ENCODE assay signal across 10 mouse cellular contexts in the genomic region with DNA sequence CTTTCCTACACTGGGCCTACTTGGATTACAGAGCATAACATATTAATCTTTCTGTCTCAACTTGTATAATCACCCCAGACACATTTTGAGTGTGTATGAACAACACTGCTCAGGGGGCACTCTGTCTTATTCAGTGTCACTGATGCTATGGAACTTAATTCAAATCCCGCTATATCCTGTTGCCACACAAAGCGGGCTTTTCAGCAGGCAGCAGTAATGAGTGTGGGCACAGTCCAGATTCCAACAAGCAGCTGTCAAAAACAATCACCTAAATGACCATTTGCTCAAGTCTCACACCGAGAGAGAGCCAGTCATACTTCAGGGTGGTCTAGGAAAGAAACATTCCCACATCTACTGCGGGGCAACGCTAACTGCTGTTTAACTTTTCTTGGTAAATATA. TPM values are rescaled to one million over a fixed set of nuclear protein-coding genes. Genes with fewer than 3 reads are reported as not detected.
DNase-seq lines count a peak whose midpoint lies in the region; ATAC-seq and TF ChIP-seq lines count a peak whose summit lies in the region.
"Had no signal": no experiment of that assay in that cellular context is flagged by ENCODE, and none has a peak within 500 bp of the region (broad histone marks: within the 10 kb centered on the region; RNA-seq: fewer than 3 reads in every experiment).

No protein-coding gene starts in this region.

- ATAC-seq in kidney, embryonic 14.5 days (ENCODE audit: low FRiP score, low TSS enrichment): no peak
- ATAC-seq in embryonic facial prominence, embryonic 11.5 days (replicated peaks; ENCODE audit: insufficient number of reproducible peaks, low FRiP score, low TSS enrichment, low read depth): 0 out of 2 replicates have a peak, but pooled peaks have one; percentile 20
- no peak for ATAC-seq in intestine, embryonic 16.5 days
- no peak for ATAC-seq in activated CD4-positive, CD25-positive, alpha-beta regulatory T cell, adult 4 months

- peaks cover 38% of the 10 kb centered on the region for H3K4me1 ChIP-seq in kidney, embryonic 14.5 days (ENCODE audit: control insufficient read depth, insufficient read depth, low read length)
- no peaks in the 10 kb centered on the region for H3K4me1 ChIP-seq in embryonic facial prominence, embryonic 11.5 days (ENCODE audit: control insufficient read depth, insufficient read depth, low read length)
- H3K4me1 ChIP-seq in intestine, embryonic 16.5 days (ENCODE audit: control insufficient read depth, insufficient read depth, low read length): peaks cover 18% of the 10 kb centered on the region

- no peak overlapping the region for H3K9ac ChIP-seq in kidney, embryonic 14.5 days (ENCODE audit: low read depth, low read length)
- H3K9ac ChIP-seq in embryonic facial prominence, embryonic 11.5 days (replicated peaks; ENCODE audit: low read length): no peak overlapping the region
- H3K9ac ChIP-seq in intestine, embryonic 16.5 days (ENCODE audit: low read depth, low read length): no peak overlapping the region

- H3K4me2 ChIP-seq in kidney, embryonic 14.5 days (replicated peaks; ENCODE audit: low read depth, low read length): peak overlapping the region; percentile 83
- no peak overlapping the region for H3K4me2 ChIP-seq in embryonic facial prominence, embryonic 11.5 days (ENCODE audit: low read depth, low read length)
- H3K4me2 ChIP-seq in intestine, embryonic 16.5 days (ENCODE audit: low read depth, low read length): peak overlapping the region; percentile 90; the same call in 1 of the 2 replicates
- H3K4me2 ChIP-seq in myocyte (ENCODE audit: low read depth): peak overlapping the region; percentile 81

- H3K79me2 ChIP-seq in myocyte (ENCODE audit: control insufficient read depth, insufficient read depth): no peaks in the 10 kb centered on the region

- H3K4me3 ChIP-seq in kidney, embryonic 14.5 days (ENCODE audit: low read length): 0 out of 2 replicates have a peak overlapping the region, but pooled peaks have one; percentile 88
- H3K4me3 ChIP-seq in embryonic facial prominence, embryonic 11.5 days (ENCODE audit: low read depth, low read length): no peak overlapping the region; the same call in 1 of the 2 replicates
- H3K4me3 ChIP-seq in intestine, embryonic 16.5 days (ENCODE audit: low read length): no peak overlapping the region; the same call in none of the 2 replicates
- H3K4me3 ChIP-seq in myocyte: peak overlapping the region; percentile 51

- 46% methylated on average over 5 of the region's 5 CpGs for WGBS in kidney, embryonic 14.5 days
- WGBS in embryonic facial prominence, embryonic 11.5 days: 32% methylated on average over 5 of the region's 5 CpGs
- 51% methylated on average over 5 of the region's 5 CpGs for WGBS in intestine, embryonic 16.5 days

- H3K27ac ChIP-seq in kidney, embryonic 14.5 days (ENCODE audit: low read depth, low read length): no peak overlapping the region
- no peak overlapping the region for H3K27ac ChIP-seq in embryonic facial prominence, embryonic 11.5 days (replicated peaks; ENCODE audit: low read depth, low read length)
- H3K27ac ChIP-seq in intestine, embryonic 16.5 days (ENCODE audit: low read length): no peak overlapping the region

- no peaks in the 10 kb centered on the region for H3K9me3 ChIP-seq in kidney, embryonic 14.5 days (ENCODE audit: control insufficient read depth, low read length)
- no peaks in the 10 kb centered on the region for H3K9me3 ChIP-seq in embryonic facial prominence, embryonic 11.5 days (replicated peaks; ENCODE audit: control insufficient read depth, low read length)
- H3K9me3 ChIP-seq in intestine, embryonic 16.5 days (ENCODE audit: control insufficient read depth, low read length): no peaks in the 10 kb centered on the region

- no peak for DNase-seq in kidney, postnatal 36 days
- peak; percentile 38 for DNase-seq in embryonic facial prominence, embryonic 11.5 days (ENCODE audit: low spot score)
- DNase-seq in thymus, adult 18-20 months: no peak
- no peak for DNase-seq in adrenal gland, adult 8-10 months
- DNase-seq: cerebellum, adult 11-12 months had no signal

- no peak overlapping the region for H3ac ChIP-seq in myocyte (ENCODE audit: control insufficient read depth, insufficient read length)

- TF ChIP-seq POLR2A in myocyte (IDR thresholded peaks at IDR 0.05; ENCODE audit: insufficient read length, low read depth): no peak

- no peaks in the 10 kb centered on the region for H3K27me3 ChIP-seq in kidney, embryonic 14.5 days (ENCODE audit: control insufficient read depth, insufficient read depth, low read length)
- H3K27me3 ChIP-seq in embryonic facial prominence, embryonic 11.5 days (ENCODE audit: control insufficient read depth, insufficient read depth, low read length): no peaks in the 10 kb centered on the region
- H3K27me3 ChIP-seq in intestine, embryonic 16.5 days (replicated peaks; ENCODE audit: control insufficient read depth, insufficient read depth, low read length): no peaks in the 10 kb centered on the region
- peaks cover 3% of the 10 kb centered on the region for H3K27me3 ChIP-seq in myocyte (ENCODE audit: control insufficient read depth, insufficient read depth, insufficient read length)

- H3K36me3 ChIP-seq in kidney, embryonic 14.5 days (ENCODE audit: control insufficient read depth, insufficient read depth, low read length): no peaks in the 10 kb centered on the region; the same call in 1 of the 2 replicates
- H3K36me3 ChIP-seq in embryonic facial prominence, embryonic 11.5 days (replicated peaks; ENCODE audit: control insufficient read depth, insufficient read depth, low read depth, low read length): no peaks in the 10 kb centered on the region
- no peaks in the 10 kb centered on the region for H3K36me3 ChIP-seq in intestine, embryonic 16.5 days (ENCODE audit: control insufficient read depth, insufficient read depth, low read length)
- no peaks in the 10 kb centered on the region for H3K36me3 ChIP-seq in myocyte (ENCODE audit: control insufficient read depth, insufficient read depth)
- H3K36me3 ChIP-seq: G1E had no signal

TF ChIP-seq in myocyte, 11 proteins besides CTCF, POLR2A, EP300 and RAD21:
- TF ChIP-seq E2F4 (IDR thresholded peaks at IDR 0.05; ENCODE audit: insufficient read depth) (no peak), MYOD1 (IDR thresholded peaks at IDR 0.05; ENCODE audit: control insufficient read depth in 1 of 3, insufficient read length in 2 of 3, low read depth in 2 of 3) (peak in 2 of 3 experiments; percentile 80 to 86), SRF (IDR thresholded peaks at IDR 0.05; ENCODE audit: control insufficient read depth, insufficient read length, low read depth) (no peak), CEBPB (IDR thresholded peaks at IDR 0.05; ENCODE audit: insufficient read depth, poor library complexity, severe bottlenecking) (no peak)

RNA-seq across cellular contexts. Expression of a gene that starts 2.2 kb away (rescaled TPM):
- polyA plus RNA-seq in kidney, embryonic 14.5 days (2014; fragmentation: Nextera tagmentation; extraction: Ambion mirVana): 11.7 and 14.8 TPM in 2 replicates
- 6.9 and 7.0 TPM in 2 replicates for polyA plus RNA-seq in embryonic facial prominence, embryonic 11.5 days (2014; fragmentation: Nextera tagmentation; extraction: Ambion mirVana)
- polyA plus RNA-seq in intestine, embryonic 16.5 days (2015; fragmentation: Nextera tagmentation; extraction: Ambion mirVana): 4.4 and 4.7 TPM in 2 replicates
- polyA plus RNA-seq in myocyte (2012; fragmentation: generic; extraction: Trizol): 0.80 TPM
- total RNA-seq in adrenal gland, adult 8-10 months (2022): 10 to 100 TPM; 14.5 to 22.8 (median 16.7) TPM
- 1 to 10 TPM in 1 of 2 experiments, under 1 TPM in 1; 0.83 to 1.0 TPM for polyA plus RNA-seq in activated CD4-positive, CD25-positive, alpha-beta regulatory T cell, adult 4 months (2017; shearing (Covaris generic))

Comparison
In these comparisons a context has a peak if more than half of its experiments do, and no peak if none do; other contexts are left out.
1. H3K4me3 ChIP-seq: peak in kidney, embryonic 14.5 days (single experiment) and myocyte (single experiment); none in embryonic facial prominence, embryonic 11.5 days (single experiment) and intestine, embryonic 16.5 days (single experiment).